Mouse (Mus musculus): ENCODE measurements around the gene Tspan8. TPM values are rescaled to one million over a fixed set of nuclear protein-coding genes. Genes with fewer than 3 reads are reported as not detected.
"Not testable (repeated sequence)": the region's sequence is repeated elsewhere in the genome, so short reads cannot be mapped to it uniquely, and the experiment has no call there.

Tspan8 gene
- 100 to 1,000 TPM; 114 to 141 (median 134) TPM for total RNA-seq (2022)

DNA sequence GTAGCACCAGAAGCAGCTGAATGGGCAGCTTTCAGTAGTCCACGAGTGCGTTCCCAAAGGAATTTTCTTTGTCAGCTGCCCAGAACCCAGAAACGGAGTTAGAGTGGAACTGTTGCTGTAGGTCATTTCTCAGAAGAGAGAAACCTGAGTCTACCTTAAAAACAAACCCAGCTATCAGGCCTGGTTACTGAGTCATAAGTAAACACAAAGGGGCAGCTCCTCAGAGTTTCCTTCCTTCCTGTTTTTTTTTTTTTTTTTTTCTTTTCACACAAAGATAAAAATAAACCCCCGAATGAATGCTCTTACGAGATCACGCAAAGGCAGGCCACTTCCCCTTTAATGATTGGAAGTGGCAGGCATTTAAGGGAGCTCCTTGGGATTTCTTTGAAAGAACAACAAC lies at the start of gene Tspan8:
Gene Tspan8 (plus strand): TSS at position 322 of the 400 bp plus-strand sequence.
- no peak for DNase-seq (ENCODE audit: low spot score in 2 of 2)

DNA sequence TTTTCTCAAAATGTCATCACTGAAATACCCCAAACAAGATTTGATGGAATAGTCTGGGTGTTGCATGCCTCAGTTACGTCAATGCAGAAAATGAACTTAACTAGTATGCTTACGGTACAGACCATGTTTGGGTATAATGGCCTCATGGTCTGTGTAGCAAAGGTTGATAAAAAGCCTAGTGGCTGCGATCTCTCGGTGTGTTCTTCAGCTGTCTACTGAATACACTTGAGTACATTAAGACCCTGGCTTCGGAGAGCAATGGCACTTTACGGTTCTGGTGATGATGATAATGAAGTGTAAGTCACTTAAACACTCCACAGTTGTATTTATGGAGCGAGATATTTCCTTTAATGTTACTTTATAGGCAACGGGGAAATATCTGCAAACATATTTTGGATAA lies 46.6 kb upstream of the Tspan8 start:
- no peak for DNase-seq (ENCODE audit: low spot score in 2 of 2)

DNA sequence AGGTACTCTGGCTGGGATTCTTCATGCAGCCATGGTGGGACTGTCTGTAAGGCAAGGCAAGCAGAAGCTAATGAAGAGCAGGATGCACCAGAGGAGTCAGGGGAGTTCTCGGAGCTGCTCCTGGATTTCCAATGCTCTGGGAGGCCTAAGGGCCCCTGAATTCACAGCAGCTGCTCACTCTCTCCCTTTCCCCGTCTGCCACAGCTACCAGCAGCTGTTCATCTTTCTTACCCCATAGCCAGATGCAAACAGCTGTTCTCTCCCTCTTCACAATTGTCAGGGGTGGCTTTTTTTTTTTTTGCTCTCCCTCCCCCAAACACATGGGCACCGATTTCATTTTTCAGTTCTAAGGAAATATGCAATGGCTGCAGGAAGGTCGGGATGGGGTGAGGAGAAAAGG lies 42.2 kb upstream of the Tspan8 start:
- DNase-seq (ENCODE audit: low spot score in 2 of 2): no peak

DNA sequence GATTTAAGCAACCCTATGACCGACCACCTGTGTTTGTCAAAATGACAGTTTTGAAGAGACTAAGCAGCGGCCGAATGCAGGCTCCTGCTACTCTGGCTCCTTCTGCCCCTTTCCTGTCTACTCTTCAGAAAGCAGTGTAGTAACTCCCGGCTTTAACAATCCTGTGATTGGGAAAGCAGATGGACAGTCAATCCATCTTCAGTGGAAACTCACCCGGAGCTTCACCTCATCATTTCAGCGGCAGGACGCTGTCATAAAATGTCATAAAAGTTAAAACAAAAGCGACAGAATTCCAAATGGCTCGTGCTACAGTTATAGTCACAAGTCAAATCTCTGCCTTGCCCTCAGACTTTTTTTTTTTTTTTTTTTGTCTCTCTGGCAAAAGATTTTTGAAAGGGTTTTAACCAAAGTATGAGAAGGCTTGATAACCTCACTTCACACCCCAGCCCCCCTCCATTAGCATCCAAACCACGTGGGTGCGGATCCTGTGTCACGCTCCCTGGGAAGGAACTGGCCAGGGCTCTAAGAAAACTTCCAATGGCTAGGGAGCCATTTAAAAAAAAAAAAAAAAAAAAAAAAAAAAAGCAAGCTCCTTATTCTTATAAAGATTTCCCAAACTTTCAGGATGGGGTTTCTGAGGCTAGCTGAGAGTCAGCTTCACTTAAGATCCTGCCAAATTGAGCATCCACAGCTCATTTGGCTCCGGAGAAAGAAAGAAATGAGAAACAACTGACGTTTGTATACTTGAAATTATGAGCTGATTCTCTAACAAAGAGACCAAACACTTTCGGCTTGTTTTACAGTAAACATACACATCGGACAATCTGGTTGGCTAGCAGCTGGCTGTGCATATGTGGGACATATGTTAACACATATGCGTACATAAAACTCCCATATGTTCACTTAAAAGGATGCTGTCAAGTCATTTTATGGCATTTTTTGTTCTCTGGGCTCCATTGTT lies 40.4 kb upstream of the Tspan8 start:
- DNase-seq (ENCODE audit: low spot score in 2 of 2): no peak

DNA sequence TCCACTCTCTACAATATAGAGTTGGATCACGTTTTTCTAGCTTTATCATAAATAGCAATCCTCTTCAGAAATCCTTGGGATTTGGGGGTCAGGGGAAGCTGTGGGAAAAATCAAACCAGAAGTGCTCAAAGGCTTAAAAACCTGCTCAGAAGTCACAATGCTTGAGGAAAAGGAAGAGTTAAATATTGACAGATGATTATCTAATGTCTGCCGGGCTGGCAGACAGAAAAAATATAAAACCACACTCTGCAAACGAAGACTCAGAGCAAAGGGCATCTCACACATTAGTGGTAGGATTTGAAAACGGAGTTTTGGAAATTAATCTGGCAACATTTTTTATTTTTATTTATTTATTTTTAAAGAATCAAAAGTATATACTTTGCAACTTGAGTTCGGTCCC lies 39.3 kb upstream of the Tspan8 start:
- DNase-seq (ENCODE audit: low spot score in 2 of 2): no peak

DNA sequence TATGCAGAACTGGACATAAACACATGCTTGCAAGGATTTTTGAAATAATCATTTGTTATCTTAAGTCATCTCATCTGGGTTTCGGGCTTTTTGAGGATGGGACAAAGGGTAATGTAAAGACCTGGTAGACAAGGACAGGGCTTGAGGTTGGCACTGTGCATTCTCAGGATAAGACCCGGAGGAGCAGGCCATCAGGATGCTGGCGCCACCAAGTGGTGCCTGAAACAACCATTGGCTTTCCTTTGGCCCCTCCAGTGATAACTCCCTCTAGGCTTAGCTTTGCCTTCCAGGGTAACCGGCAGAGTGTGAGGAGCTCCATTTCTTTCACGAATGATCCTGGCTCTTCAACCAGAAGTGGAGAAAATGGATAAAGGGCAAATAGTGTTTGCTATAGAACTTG lies 38.0 kb upstream of the Tspan8 start:
- no peak for DNase-seq (ENCODE audit: low spot score in 2 of 2)

DNA sequence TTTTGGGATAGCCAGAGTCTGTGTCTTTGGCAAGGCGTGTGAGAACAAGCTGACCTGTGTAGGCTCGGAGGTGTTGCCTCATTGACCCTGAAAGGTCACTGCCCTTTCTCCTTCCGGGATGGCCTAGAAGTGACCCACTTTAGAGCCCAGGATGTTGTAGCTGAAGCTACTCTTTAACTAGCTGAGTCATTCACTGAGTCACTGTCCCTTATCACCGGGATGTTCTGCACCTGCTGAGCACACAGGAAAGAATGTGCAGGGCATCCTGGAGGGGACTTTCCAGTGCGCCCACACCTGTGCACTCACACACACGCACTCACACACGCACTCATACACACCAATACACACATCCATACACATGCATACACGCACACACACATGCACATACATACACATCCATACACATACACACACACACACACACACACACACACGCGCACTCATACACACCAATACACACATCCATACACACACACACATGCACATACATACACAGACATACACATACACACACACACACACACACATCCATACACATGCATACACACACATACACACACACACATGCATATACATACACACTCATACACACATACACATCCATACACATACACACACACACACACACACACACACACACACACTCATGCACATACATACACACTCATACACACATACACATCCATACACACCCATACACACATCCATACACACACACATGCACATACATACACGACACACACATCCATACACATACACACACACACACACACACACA lies 36.2 kb upstream of the Tspan8 start:
- DNase-seq (ENCODE audit: low spot score in 2 of 2): no peak

DNA sequence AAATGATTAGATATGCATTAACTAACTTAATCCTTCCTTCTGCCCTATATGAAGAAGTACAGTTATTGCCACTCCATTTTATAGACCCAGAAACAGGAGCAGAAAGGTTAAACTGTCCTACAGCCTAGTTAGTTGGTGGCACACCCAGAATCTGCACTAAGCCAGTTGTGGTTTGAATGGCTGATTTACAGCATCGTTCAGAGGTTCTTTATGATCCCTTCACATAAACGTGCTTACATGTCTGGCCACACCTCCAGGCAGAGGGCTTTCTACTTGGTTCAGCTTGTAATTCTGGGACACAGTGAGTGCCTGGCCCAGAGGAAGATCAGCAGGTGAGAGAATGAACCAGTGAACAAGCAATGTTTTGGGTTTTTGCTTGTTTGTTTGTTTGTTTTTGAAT lies 33.4 kb upstream of the Tspan8 start:
- DNase-seq (ENCODE audit: low spot score in 2 of 2): no peak

DNA sequence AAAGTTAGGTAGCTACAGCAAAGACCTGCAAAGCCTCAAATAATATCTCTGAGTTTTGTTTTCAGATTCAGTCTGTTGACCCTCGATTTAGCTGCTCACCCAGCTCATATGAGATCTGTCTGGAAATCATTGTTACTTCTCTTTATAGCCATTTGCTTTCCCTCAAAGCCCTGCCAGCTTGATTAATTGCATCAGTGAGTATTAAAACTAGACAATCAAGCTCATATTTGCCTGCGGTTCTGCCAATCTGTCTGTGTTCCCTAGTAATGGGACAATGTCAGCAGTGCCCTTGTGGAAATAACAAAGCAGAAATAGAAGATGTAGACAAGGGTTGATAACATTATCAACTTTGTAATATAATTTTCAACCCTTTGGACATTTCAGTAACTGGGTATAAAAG lies 25.8 kb upstream of the Tspan8 start:
- no peak for DNase-seq (ENCODE audit: low spot score in 2 of 2)

DNA sequence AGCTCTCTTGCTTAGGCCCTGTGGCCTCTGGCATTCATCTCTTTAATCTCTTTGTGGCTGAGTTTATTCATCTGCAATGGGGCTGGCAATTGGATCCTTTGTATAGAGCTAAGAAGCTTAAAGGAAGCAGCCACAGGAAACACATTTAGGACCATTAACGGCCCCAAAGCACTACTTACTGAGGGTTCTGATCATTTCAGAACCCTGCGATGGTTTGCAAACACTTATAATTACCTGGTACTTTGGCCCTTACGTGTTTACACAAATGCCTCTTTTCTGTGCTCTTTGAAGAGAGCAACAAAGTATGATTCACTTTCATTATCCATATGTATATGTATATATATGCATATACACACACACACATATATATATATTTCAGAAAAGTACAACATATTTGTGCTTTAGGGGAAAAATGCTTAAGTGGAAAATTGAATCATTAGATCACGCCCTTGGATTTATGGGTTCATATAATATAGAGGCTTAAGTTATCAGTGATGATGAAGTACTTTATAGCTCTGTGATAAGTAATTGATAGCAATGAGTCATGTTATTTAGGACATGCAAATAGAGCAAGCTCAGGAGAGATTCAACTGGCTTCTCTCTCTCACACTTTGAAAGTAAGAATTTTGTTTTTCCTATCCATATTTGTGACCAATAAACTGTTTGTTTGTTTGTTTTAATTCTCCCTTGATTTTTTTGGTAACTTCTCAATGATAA lies 20.4 kb upstream of the Tspan8 start:
- no peak for DNase-seq (ENCODE audit: low spot score in 2 of 2)

DNA sequence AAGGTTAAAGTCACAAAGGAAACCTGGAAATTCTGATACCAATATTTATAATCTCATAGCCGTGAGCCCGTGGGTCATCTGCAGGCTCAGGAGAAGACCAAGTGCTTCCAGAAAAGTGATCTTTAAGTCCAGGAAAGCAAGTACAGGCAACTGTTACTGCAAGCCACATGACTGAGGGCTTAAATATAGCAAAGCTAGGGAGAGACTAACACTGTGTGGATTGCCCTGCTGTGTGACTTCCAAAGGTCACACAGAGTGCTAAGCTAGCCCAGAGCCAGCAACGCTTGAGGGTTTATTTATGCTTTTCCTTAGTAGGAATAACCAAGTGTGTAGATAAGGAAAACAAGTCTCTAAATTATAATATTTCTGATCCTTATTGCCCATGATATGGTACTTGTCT lies 15.2 kb upstream of the Tspan8 start:
- peak in 1 of 2 experiments; percentile 9 for DNase-seq (ENCODE audit: low spot score in 2 of 2)

DNA sequence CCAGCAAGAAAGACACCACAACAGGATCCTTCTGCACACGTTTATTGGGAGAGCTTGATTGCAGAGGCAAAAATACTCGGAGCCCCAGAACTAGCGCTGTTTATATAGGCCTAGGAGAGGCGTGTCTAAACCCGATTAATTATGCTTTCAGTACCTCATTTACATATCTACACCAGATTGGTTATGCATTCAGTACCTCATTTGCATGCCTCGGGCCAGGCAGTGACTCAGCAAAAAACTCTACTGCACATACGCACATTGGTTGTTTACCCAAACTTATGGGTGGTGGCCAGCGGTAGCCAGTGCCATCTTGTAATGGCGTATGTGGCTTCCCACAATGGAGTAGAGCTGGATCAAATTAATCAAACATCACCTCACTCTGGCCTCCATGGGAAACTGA lies 13.6 kb upstream of the Tspan8 start:
- DNase-seq (ENCODE audit: low spot score in 2 of 2): not testable (repeated sequence)

DNA sequence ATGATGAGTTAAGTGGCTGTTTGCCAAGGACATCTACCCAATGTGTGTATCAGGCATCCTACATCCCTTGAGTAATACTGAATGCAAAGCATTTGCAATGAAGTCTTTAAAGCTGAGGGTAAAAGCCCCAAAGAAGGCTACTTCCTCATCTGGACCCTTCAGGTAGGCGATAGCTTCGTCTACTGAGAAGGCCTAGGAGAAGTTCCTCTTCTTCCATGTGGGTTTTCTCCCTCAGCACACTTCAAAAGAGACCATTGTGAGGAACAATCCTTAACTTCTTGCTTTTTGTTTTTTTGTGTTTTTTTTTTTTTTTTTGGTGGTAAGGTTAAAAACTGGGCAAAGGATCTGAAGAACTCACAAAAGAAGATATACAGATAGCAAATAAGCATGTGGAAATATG lies 12.9 kb upstream of the Tspan8 start:
- no peak for DNase-seq (ENCODE audit: low spot score in 2 of 2)

DNA sequence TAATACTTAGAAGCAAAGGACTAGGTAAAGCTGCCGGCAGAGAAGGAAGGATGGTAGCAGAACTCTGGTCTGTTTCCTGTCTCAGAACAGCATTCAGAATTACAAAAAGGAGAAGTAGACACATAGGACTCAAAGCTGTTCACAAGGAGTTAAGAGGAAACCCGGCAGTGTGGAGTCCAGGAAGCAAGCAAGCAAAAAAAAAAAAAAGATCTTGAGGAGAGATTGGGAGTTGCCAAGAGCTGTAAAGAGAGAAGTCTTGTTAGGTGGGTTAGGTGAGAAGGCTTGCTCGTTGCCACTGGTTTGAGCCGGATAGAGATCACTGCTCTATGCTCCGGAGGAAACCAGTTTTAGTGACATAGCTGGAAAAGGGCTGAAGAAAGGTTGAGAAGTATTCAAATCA lies 10.6 kb upstream of the Tspan8 start:
- DNase-seq (ENCODE audit: low spot score in 2 of 2): no peak

DNA sequence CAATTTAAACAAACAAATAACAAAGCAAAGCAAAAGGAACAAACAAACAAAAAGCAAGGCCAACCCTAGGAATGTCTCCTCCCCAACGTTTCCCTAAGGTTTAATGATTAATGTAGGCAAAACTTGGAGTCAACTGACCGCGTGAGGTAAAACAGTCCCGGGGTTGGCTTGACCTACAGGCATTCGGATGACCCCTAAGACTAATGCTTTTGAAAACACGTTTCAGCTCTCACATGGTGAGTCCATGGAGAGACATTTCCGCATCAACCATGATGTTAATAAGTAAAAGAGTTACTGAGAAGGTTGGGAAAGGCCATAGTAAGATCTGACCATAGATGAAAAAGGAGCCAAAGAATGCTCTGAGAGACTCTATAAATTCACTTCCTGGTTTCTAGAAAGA lies 7.5 kb upstream of the Tspan8 start:
- DNase-seq (ENCODE audit: low spot score in 2 of 2): no peak

DNA sequence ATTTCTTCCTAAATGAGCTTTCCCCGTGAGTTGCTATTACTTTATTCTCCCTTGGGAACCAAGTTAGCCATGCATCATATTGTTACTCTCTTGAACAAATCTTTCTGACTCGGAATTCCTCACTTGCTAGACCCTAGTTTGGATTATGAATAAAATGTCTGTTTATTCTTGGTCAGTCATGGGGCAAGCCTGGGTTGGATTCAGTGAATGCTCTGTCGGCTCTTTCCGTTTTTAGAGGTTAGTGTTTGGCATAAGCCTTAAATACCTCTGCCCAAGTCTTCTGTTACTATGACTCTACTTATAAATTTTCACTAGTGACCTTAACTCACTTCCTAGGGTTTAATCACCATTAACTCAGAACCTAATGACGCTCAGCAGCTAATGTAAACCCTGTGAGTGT lies 5.1 kb upstream of the Tspan8 start:
- DNase-seq (ENCODE audit: low spot score in 2 of 2): no peak

DNA sequence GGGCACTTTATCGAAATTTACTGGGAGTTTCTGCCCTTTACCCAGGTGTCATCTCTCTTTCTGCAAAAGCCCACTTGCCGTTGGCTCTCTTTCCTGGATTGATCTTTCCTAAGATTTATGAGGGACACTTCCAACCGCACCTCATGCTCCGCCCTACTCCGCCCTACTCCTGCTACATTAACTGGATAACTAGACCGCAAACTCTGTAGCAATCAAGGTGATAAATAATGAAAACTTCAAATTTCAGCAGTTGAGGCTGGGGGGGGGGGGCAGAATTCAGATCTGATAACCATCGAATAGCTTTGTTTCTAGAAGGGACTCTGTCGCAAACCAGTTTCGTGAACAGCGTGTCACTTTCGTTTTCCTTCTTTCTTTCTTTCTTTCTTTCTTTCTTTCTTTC lies 1.8 kb upstream of the Tspan8 start:
- DNase-seq (ENCODE audit: low spot score in 2 of 2): no peak

DNA sequence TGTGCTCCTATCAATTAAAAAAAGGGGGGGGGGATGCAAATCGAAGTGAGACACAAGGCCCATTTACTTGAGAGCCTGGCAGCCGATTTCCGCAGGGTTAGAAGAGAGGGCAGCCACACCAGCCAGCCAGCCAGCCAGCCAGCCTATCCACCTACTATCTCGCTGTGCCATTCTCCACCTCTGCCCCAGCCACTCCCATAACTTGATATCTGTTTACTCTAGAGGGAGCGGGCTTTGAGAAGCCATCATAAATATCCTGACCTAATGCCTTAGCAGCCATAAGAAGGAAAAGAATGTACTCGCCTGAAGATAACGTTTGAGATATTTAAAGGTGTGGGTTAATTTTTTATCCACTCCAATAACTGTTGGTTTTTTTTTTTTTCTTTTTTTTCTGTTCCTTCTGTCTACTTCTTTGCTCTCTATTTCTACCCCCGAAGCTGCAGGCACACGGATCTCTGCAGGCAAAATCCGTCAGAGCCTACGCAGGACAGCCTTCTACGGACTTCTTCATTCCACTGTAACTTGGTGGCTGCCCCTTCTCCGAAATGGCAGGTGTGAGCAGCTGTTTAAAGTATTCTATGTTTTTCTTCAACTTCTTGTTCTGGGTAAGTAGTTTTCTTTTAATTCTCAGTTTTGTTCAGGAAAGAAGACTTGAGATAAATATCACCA lies 558 bp downstream of the Tspan8 start:
- peak in 1 of 2 experiments; percentile 12 for DNase-seq (ENCODE audit: low spot score in 2 of 2)

DNA sequence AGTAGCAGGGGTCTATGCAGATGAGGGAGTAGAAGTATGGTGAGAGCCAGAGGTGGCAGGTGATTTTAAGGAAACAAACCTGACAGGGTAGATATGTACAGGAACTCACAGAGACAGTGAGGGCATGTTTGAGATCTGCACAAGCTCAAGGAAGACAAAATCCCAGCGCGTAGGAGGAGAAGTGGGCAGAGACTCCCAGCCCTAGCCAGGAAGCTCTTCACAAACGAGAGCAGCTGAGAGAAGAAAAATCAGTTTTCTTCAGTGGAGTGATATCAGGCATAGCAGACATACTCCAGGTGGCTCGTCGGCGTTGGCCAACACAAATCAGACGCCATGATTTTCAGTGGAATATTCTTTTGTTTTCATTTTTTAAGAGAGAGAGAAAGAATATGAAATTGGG lies 8.7 kb downstream of the Tspan8 start:
- no peak for DNase-seq (ENCODE audit: low spot score in 2 of 2)

DNA sequence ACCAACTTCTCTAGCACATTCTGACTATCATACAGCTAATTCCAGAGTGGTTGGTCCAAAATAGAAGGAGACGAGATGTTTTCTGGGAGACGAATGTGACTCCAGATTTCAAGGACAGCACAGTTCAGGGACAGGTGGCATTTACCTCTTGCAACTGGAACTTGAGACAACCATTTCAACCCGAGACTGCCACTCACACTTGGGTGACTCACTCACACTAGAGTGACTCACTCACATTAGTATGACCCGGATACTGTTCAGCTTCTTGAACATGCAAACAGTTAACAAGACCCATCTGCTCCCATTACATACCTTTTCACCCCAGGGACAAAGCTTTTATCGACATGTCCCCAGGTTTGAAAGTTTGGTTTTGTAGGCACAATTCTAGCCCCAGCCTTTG lies 12.2 kb downstream of the Tspan8 start:
- DNase-seq (ENCODE audit: low spot score in 2 of 2): no peak

DNA sequence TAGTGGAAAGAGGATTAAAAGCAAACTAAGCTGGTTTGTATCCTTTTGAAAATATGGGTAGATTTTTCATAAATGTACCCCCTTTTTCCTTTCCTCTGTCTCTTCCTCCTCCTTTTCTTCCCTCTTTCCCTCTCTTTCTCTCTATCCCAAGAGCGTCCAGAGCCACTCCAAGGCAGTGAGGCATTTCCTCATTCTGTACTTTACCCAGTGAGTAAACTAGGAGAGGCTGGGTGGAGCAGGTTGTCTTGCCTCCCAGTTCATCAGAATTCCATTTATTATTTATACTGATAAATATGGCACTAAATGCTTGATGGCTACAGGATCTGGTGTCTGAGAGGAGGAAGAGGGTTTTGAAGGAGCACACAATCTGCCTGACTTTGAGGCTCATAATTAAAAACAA lies 13.1 kb downstream of the Tspan8 start:
- no peak for DNase-seq (ENCODE audit: low spot score in 2 of 2)

Measured in gastrocnemius, adult 8-10 months (tissue).